Mouse (Mus musculus): Measurements from ENCODE around the gene Ldhb.
"Not testable (repeated sequence)": the region's sequence is repeated elsewhere in the genome, so short reads cannot be mapped to it uniquely, and the experiment has no call there.

Ldhb gene

GRCm38 (mm10) chr6:142512902-142513301 is 5.1 kb upstream of the Ldhb start:
- DNase-seq (ENCODE audit: low spot score) = no peak

GRCm38 (mm10) chr6:142511516-142512135 is 3.9 kb upstream of the Ldhb start:
- DNase-seq (ENCODE audit: low spot score) = no peak

GRCm38 (mm10) chr6:142508663-142509062 is 906 bp upstream of the Ldhb start:
- DNase-seq (ENCODE audit: low spot score) = no peak

- peak; percentile 34 for DNase-seq (ENCODE audit: low spot score)
Measured at GRCm38 (mm10) chr6:142507033-142507784, 548 bp downstream of the Ldhb start.

DNA sequence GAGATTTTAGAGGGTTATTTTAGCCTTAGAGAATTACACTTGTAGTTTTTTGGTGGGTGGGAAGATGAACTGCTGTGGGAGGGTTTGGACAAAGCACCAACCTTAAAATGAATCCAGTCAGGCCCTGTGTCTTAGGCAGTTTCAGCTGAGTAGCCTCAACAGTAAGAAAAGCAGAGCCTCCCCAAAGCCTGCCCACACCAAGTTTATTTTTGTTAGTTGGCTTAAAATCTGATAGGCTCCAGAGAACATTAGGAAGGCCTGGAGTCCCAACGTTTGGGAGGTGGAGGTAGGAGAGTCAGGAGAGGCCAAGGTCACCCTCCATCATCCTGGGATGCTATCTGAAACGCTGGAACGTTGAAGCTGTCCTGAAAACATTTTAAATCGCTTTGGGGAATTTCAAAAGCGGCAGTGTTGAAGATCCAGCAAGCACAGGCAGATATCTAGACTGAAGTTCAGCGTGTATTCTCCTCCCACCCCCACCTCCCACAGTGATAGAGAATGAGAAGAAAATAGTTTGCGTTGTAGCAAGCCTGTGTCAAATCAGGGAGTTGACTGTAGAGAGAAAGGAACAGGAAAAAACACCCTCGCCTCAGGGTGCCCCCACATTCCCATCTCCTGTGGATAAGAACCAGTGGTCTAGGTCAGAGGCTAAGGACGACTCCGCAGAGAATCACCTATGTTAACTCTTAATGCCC is 1.3 kb downstream of the Ldhb start:
- DNase-seq (ENCODE audit: low spot score) = no peak

DNA sequence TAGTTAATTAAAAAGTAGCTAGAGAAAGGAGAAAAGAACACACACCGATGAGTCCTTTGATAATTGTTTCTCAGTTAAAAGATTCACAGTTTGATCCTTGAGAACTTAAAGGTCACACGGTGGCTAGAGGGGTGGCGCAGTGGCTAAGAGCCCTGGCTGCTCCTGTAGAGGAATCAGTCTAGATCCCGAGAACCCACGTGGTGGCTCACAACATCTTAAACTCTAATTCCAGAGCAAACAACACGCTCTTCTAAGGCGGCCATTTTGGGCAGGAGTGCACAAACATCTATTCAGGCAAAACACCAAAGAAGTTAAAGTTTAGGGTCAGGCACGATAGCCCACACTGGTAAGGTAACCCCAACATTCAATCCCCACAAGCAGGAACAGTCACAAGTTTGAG is 4.2 kb downstream of the Ldhb start:
- no peak for DNase-seq (ENCODE audit: low spot score)

DNA sequence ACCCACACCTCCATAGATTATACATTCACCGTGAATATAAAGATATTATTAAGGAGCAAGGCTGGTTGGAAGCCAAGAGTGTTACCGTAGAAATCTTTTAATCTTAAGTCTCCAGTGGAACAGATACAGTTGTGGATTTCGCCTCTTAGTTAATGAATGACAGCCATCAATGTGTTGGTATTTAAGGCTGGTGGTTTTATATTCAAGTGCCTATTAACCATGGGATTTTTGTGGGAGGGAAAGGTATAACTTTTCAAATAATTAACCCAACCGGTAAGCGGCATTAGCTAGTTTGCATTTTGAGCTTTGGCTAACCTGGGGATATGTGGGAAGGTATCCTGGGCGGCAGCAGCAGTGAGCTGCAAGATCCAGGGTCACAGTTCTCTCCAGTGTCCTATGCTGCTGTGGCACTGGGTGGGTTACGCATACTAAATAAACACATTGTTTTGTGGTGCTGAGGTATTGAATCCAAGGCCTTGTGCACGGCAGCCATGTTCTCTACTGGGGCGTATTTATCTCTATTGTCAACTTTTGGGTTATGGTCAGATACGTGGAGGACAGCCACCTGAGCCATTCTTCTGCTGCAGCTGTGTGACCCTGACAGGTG is 5.1 kb downstream of the Ldhb start:
- DNase-seq (ENCODE audit: low spot score) = no peak

GRCm38 (mm10) chr6:142490114-142490513 is 17.6 kb downstream of the Ldhb start:
- not testable (repeated sequence) for DNase-seq (ENCODE audit: low spot score)

DNA sequence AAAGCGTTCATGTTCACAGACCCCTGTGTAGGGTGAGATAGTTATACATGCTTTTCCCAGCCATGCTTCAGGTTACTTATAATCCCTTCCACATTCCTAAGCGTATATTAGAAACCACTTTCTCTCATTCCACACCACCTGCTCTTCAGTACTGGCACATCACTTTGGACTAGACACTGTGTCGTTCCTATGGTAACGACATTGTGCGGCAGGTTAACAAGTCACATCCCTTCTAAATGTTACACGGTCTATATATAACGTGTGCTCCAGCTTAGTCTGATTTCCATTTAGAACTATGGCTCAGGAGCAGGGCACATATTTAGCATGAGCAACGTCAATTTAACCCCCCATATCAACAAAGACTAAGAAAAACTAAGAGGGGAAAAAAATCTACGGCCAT is 20.1 kb downstream of the Ldhb start:
- DNase-seq (ENCODE audit: low spot score) = no peak

GRCm38 (mm10) chr6:142485478-142486123 is 22.2 kb downstream of the Ldhb start:
- DNase-seq (ENCODE audit: low spot score) = no peak

GRCm38 (mm10) chr6:142477239-142477638 is 30.5 kb downstream of the Ldhb start:
- no peak for DNase-seq (ENCODE audit: low spot score)

GRCm38 (mm10) chr6:142472801-142473203 is 35.0 kb downstream of the Ldhb start, which contains the start of gene Gys2:
Gene Gys2, minus strand, starts transcription at chr6:142473109.
- no peak for DNase-seq (ENCODE audit: low spot score)

- no peak for DNase-seq (ENCODE audit: low spot score)
Measured at GRCm38 (mm10) chr6:142471141-142471540, 36.6 kb downstream of the Ldhb start.

DNA sequence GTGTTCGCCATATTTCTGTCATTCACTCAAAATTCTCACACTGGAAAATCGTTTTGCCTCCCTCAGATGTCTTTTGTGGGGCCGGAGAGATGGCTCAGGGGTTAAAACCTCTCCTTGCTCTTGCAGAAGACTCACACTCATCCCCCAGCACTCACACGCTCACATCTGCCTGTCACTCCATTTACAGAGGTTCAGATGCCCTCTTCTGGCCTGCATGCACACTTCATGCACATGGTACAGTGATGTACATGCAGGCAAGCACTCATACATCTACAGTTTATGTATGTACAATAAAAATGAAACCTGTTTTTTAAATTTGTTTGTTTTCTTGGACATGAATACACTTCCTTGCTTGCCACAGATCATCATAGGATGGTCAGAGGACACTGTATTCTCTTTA is 38.2 kb downstream of the Ldhb start:
- no peak for DNase-seq (ENCODE audit: low spot score)

- no peak for DNase-seq (ENCODE audit: low spot score)
Measured at GRCm38 (mm10) chr6:142462194-142462593, 45.6 kb downstream of the Ldhb start.

DNA sequence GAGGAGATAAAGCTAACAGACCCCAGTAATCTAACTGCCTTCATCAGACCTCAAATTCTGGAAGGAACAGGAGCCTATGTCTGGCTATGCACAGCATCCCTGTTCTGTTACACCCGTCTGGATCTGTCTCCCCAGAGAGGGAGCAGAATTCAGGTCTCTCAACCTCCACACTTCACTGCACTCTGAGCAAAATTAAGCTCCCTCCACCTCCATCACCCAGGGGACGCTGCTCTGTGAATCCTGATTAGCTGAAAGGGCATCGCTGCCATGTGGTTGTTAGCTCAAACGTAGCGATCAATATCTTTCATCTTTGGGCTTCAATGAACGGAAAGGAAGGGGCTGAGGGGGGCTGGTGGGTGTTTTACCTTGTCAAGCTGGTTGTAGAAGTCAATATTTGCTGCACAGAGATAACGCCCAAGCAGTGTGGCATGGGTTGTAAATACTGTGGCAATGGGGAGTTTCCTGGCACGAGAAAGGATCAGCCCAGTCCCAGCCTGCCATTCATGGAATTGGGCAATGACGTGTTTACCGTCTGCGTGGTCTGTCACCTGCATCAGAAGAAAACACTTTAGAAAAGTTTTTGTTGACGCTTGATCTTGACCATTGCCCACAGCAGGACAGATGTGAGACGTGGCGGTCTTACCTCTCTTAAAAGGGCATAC is 48.6 kb downstream of the Ldhb start:
- DNase-seq (ENCODE audit: low spot score) = no peak

DNA sequence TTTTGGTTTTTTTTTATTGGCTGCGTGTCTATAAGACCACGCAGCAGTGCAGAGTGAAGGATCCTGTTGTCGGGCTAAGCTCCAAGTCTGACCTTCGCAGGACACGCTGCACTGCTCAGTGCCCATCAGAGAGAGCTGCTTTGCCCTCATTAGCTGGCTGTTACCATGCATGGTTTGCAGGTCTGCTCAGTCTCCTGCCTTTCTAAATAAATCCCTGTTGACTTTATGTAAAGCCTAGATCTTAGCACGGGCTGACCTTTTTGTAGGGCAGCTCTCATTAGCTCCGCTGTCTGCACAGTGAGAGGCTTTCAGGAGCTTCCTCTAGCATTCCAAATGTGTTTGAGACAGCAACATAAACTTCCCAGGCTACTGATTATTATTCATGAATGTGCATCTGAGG is 49.7 kb downstream of the Ldhb start:
- DNase-seq (ENCODE audit: low spot score) = no peak

DNA sequence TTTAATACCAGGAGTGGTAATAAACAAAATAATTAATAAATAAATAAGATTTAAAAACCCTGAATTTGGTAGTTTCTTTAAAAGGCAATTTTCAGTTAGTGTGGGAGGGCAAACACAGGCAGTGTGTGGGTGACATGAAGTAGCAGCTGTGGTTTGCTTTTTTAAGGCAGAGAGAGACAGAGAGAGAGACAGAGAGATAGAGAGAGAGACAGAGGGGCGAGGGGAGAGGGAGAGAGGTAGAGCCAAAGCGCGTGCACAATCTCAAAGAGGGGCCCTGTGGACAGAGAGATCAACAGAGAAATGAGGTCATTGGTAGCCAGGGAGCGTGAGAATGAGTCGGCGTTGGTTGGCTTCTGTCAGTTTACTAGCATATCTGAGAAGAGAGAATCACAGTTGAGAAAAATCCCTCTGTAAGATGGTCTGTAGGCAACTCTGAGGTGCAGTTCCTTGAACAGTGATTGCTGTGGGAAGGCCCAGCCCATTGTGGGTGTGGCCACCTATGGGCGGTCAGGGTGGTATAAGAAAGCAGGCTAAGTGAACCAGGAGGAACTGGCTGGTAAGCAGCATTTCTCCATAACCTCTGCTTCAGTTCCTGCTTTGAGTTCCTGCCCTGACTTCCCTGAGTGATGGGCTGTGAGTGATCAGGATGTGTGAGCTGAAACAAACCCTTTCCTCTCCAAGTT is 52.3 kb downstream of the Ldhb start:
- DNase-seq (ENCODE audit: low spot score) = no peak

- no peak for DNase-seq (ENCODE audit: low spot score)
Measured at GRCm38 (mm10) chr6:142453311-142453710, 54.4 kb downstream of the Ldhb start.

GRCm38 (mm10) chr6:142451381-142451780 is 56.4 kb downstream of the Ldhb start:
- DNase-seq (ENCODE audit: low spot score) = no peak
